Mouse (Mus musculus) c-Kit-positive CD71-positive TER-119-positive erythroid progenitor cells, embryonic 14.5 days (primary cell): ENCODE measurements around the gene Stkld1.

Experiments used
- DNase-seq: peaks from one replicate; pipeline ENCODE4 v3.0.0-alpha.2; 2013; ENCODE audit warnings: low spot score

Gene Stkld1

GRCm38 (mm10) chr2:26963923-26964723 lies 30.3 kb downstream of the Stkld1 start, which contains the start of gene Rexo4:
Rexo4 (minus strand) TSS chr2:26964386.
- peak; percentile 95 for DNase-seq

- no peak for DNase-seq
Observed at GRCm38 (mm10) chr2:26964724-26965370, 31.0 kb downstream of the Stkld1 start.

GRCm38 (mm10) chr2:26967262-26967661 lies 33.4 kb downstream of the Stkld1 start:
- DNase-seq: no peak

GRCm38 (mm10) chr2:26973116-26973515 lies 39.3 kb downstream of the Stkld1 start, which contains the start of gene Adamts13:
Adamts13 (plus strand) TSS chr2:26973416.
- DNase-seq: no peak

DNA sequence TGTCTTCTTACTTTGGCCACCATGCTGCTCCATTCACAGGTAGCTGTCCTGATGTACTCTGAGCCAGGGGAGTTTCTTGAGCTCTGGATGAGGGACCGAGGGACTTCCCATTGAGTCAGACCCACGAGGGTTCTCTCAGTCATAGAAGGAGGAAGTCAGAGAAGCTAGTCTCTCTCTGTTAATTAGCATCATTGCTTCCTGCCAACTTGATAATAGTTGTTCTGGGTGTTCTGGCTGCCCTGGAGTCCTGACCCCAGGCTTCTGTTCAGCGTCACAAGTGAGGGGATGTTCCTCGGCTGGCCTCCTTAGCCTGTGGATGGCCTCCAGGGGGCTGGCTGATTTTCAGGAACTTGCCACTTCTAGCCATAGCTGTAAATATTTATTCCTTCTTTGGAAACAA lies 40.1 kb downstream of the Stkld1 start:
- DNase-seq: no peak

- DNase-seq: no peak
Observed at GRCm38 (mm10) chr2:26980361-26980760, 46.5 kb downstream of the Stkld1 start.

- no peak for DNase-seq
Observed at GRCm38 (mm10) chr2:26984179-26984578, 50.3 kb downstream of the Stkld1 start.

DNA sequence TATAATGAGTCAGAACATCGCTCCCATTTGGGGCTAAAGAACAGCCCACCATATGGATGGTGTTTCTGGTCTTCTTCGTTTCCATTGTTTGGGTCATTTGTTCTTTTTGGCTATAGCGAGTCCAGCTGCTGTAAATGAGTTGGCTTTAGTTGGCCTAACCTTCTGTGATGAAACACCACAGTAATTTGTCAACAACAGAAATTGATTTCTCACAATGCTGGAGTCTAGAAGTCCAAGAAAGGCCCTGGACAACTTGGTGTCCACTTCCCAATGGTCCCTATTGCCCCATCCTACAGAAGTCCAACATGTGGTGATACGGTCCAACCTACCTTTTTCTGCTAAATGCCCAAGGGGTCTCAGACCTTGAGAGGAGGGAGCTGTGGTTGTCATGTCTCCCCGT lies 50.8 kb downstream of the Stkld1 start:
- DNase-seq: no peak

GRCm38 (mm10) chr2:26993936-26994335 lies 60.1 kb downstream of the Stkld1 start:
- DNase-seq: no peak

GRCm38 (mm10) chr2:26997498-26997897 lies 63.7 kb downstream of the Stkld1 start:
- no peak for DNase-seq

DNA sequence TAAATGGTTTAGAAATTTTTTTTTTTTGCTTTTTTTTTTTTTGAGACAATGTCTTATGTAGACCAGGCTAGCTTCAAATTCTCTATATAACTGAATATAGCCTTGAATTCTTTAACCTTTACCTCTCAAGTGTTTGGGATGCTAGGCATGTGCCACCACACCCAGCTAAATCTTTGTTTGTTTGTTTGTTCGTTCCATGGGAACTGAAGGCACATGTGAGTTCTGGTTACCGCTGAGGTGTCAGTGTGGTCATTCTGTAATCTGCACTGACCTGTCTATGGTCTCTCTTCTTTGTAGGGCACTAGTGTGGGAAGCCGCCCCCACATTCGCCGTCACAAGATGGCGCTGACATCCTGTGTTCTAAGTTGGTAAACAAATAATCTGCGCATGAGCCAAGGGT lies 64.1 kb downstream of the Stkld1 start:
- DNase-seq: no peak
